Mouse (Mus musculus) gastrocnemius, postnatal 10 days (tissue): ENCODE data around the gene Ccdc114. TPM values are rescaled to one million over a fixed set of nuclear protein-coding genes. Genes with fewer than 3 reads are reported as not detected.
"Not testable (repeated sequence)": the region's sequence is repeated elsewhere in the genome, so short reads cannot be mapped to it uniquely, and the experiment has no call there.

Experiments
- DNase-seq: peaks from one replicate; pipeline ENCODE4 v3.0.0; 2021; ENCODE audit warnings: mixed read lengths
- long read RNA-seq, 2 experiments: library from polyadenylated mRNA; stranded (forward); transcript quantifications; one replicate each; pipeline ENCODE4 v2.0.0; 2021
- total RNA-seq, 2 experiments: library from RNA; stranded (reverse); gene quantifications; 2 replicates each; pipeline ENCODE4 v1.2.3; 2021

Gene Ccdc114
- total RNA-seq = 1 to 10 TPM; 1.1 to 1.6 TPM
- long read RNA-seq, experiment 1, partial matches to known transcripts = 0 of 4 reads
- long read RNA-seq, experiment 1, other reads (novel, unspliced or antisense) = 3 of 4 reads
- long read RNA-seq, experiment 2, partial matches to known transcripts = 1 of 1 reads
- long read RNA-seq, experiment 2, other reads (novel, unspliced or antisense) = 0 of 1 reads

DNA sequence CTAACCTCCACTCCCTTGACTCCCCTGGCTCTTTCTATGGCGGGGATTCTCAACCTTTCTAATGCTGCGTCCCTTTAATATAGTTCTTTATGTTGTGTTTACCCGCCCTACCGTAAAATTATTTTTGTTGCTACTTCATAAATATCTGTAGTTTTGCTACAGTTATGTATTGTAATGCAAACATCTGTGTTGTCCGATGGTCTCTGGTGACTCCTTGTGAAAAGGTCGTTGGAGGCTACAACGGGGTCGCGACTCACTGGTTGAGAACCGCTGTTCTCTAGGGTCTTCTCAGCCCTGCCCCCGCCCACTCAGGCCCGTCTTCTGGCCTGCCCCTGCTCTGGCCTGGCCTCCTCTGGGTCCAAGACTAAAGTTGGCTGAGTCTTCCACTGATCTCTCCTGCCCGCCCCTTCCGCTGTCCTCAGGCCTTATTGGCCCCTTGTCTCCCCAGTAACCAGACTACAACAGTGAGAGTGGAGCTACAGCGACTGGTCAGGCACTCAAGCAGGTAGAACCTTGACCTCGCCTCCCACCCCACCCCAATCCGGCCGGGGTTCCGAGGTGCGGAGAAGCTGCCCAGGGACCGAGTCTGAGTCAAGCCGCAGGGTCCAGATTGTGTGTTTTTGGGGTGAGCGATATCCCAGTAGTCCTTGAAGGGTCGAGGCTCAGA lies at the start of gene Ccdc114:
Gene Ccdc114 (plus strand): TSS at position 311 of the 667 bp plus-strand sequence.
- peak; percentile 74 for DNase-seq

DNA sequence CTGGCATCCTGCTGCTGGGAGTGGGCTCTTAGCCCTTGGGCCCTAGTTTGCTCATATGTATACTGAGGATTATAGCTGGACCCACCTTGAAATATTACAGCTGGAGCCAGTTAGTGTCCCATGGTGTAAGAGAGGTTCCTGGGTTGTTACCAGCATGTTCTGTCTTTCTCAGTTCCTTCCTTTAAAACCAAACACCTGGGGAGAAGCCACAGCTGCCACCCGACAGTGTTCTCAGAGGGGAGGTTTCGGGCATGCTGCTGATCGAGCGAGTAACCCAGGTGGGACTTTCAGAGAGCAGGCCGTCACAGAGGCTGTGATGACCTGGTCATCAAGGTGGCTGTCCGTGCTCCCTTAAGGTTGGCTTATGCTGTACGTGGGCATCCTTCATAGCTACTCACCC lies 47.0 kb upstream of the Ccdc114 start:
- no peak for DNase-seq

DNA sequence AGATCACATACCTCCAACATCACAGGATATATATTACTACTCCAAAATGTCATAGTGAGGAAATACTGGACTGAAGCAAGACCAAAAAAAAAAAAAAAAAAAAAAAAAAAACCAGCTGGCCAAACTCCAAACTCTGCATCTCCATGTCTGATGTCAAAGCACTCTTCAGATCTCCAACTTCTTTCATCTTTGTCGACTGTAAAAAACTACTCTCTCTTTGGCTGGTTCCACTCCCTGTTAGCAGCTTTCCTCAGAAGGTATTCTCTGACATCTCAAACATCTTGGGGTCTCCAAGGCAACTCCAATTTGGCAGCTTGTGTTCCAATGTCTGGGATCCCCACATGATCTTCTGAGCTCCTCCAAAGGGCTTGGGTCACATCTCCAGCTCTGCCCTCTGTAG lies 45.6 kb upstream of the Ccdc114 start, which contains the start of gene Grin2d:
Gene Grin2d (minus strand): TSS at position 101 of the 400 bp plus-strand sequence.
- DNase-seq = not testable (repeated sequence)

- no peak for DNase-seq
Measured at GRCm38 (mm10) chr7:45880531-45880930, 43.3 kb upstream of the Ccdc114 start.

DNA sequence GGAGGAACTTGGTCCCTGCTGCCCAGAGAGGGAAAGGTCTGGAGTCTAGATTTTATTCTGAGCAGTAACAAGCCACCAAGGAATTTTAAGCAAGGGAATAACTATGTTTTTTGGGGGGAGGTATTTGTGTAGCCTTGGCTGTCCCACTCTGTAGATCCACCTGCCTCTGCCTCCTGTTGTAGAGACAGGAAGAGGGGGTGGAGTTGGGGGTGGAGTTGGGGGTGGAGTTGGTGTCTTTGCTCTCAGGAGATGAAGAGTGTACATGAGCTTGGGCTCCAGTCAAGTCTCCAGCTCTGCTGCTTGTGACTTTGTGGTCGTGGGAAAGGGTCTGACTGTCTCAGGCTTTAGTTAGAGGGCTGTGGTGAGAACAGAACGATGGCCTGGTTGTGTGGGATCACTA lies 42.9 kb upstream of the Ccdc114 start:
- DNase-seq = no peak

- no peak for DNase-seq
Measured at GRCm38 (mm10) chr7:45887246-45887645, 36.6 kb upstream of the Ccdc114 start.

GRCm38 (mm10) chr7:45892651-45893050 lies 31.2 kb upstream of the Ccdc114 start:
- DNase-seq = no peak

GRCm38 (mm10) chr7:45895931-45896516 lies 27.8 kb upstream of the Ccdc114 start:
- DNase-seq = no peak

GRCm38 (mm10) chr7:45896517-45897257 lies 27.2 kb upstream of the Ccdc114 start, which contains the start of the genes Syngr4 and Tmem143:
Gene Syngr4 (minus strand): TSS chr7:45896714.
Gene Tmem143 (plus strand): TSS chr7:45896941.
- DNase-seq = peak; percentile 95

- DNase-seq = peak; percentile 35
Measured at GRCm38 (mm10) chr7:45897258-45897757, 26.6 kb upstream of the Ccdc114 start.

DNA sequence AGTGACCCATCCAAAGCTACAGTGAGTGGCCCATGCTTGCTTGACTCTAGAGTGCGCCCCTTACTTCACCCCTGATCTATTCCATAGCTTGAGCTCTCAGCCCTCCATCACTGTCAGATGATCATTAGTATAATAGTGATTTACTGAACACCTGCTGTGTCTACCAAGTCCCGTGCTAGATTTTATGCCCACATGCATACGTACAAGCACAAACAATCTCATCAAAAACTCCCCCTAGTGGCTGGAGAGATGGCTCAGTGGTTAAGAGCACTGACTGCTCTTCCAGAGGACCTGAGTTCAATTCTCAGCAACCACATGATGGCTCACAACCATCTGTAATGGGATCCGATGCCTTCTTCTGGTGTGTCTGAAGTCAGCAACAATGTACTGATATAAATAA lies 25.7 kb upstream of the Ccdc114 start:
- DNase-seq = not testable (repeated sequence)

DNA sequence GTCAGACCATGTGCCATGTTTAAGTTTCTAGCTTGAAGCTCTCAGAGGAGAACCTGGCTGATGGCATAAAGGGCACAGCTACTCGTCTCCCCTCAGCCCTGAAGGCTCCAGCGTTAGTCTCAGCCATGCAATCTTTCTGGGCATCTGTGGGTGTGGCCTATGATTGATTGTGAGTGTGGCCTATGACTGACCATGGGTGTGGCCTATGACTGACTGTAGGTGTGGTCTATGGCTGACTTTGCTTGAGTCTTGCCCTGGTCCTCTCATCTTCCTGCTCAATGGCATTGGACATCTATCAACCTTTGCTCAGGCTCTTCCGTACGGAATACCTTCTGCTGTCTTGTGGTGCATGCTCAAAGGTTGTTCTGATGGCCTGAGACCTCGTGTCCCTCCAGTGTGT lies 22.3 kb upstream of the Ccdc114 start:
- no peak for DNase-seq

DNA sequence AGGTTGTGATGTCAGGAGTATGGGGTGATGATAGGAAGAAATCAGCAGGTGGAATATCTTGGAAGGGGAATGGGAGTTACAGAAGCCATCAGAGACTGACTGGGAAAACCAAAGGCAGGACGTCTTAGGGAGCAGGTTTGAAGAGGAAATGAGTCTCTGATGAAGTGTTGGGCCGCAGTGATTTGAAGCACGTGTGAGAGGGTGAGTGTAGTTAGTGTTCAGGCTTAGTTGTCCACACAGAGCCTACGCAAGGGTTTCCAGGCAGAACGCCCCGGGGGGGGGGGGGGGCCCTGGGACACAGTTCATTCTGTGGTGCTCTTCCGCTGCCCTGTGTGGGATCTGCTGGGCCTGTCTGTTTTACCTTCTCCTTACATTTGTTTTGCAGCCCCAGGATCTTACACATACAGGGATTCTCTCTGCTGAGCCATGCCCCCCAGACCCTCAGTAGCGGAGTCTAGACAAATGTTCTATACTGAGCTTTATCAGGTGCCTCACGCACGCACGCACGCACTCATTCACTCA lies 21.3 kb upstream of the Ccdc114 start:
- no peak for DNase-seq

- no peak for DNase-seq
Measured at GRCm38 (mm10) chr7:45906622-45907021, 17.2 kb upstream of the Ccdc114 start.

- no peak for DNase-seq
Measured at GRCm38 (mm10) chr7:45908384-45908783, 15.5 kb upstream of the Ccdc114 start.

DNA sequence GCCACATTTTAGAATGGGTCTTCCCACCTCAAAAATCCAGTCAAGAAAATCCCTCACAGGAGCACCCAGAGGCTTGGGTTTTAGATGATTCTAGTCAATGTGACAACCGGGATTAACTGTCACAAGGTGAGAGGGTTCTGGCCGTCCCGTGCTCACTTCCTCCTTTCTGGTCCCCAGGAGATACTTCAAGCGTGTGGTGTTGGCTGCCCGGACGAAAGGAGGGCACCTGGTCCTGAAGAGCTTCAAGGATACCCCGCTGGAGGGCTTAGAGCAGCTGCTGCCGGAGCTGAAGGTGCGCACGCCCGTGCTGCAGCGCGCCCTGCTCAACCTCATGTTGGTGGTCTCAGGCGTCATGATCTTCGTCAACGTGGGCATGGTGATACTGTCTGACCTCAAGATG lies 14.7 kb upstream of the Ccdc114 start:
- no peak for DNase-seq

- no peak for DNase-seq
Measured at GRCm38 (mm10) chr7:45914067-45914466, 9.8 kb upstream of the Ccdc114 start.

GRCm38 (mm10) chr7:45915011-45915410 lies 8.9 kb upstream of the Ccdc114 start:
- no peak for DNase-seq

DNA sequence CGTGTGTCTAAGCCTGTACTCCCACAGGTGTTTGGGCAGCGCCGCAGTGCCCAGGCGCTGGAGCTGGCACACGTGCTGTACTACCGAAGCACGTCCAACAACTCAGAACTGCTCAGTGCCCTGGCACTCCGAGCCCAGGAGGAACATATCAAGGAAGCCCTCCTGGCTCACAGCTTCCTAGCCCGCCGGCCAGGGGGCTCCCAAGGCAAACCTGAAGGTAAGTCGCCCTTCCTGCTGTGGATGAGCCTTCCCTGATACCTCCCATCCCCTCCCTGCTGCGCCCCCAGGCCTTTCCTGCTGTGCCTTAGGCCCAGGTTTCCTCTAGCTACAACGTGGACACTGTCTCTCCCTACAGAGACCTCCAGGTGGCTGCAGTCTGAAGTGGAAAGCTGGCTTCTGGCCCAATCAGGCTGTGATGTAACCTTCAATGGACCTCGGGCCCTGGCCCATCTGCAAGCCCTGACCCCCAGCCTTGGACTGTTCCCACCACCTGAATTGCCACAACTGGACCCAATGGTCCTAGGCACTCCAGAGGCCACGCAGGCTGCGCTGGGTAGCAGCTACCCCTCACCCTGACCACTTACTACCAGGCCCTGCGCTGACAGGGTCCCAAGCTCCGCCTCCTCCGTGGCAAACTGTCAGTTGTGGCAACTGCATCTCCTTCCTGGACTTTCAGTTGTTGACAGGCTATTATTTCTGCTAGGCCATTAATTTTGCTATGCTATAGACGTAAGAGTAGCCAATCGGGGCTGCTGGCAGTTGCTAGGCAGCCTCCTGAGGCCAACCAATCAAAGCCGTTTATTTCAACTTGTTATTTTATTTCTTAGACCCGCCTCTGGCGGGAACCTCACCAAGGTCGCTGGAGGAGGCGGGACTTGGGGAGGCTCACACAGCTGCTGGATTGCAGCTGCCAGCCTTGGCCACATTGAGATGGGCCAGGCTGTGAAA lies 7.5 kb upstream of the Ccdc114 start:
- peak; percentile 77 for DNase-seq

DNA sequence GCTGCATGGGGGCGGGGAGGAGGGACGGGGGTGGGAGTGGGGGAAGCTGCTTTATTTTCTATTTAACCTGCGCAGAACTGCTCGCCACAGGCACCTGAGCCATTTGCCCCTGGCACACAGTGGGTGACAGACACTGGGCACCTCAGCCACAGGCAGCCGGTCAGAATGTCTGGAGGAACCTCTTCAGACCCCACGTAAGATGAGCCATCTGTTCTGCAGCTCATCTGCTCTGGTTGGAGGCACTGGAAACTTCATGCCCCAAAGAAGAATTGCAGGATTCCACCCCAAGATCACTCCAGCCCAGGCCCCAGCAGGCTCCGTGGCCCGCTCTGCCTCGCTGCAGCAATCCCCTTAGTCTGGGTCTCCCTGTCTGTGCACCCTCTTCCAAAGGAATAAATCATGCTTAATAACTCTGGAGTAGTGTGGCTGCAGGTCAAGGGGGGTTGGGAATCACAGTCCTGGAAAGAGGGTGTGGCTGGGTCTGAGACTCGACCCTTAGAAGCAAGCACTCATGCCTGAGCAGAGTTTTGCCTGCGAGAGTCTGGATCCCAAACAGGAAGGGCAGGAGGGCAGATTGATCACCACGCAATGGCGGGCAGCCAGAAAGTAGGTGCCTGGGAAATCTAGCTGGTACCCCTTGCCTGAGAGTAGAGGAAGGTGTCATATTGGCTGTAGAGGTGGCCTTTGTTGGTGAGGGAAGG lies 6.7 kb upstream of the Ccdc114 start:
- peak; percentile 29 for DNase-seq
